27 mouse cellular contexts compared by ENCODE assay signal in the genomic region with DNA sequence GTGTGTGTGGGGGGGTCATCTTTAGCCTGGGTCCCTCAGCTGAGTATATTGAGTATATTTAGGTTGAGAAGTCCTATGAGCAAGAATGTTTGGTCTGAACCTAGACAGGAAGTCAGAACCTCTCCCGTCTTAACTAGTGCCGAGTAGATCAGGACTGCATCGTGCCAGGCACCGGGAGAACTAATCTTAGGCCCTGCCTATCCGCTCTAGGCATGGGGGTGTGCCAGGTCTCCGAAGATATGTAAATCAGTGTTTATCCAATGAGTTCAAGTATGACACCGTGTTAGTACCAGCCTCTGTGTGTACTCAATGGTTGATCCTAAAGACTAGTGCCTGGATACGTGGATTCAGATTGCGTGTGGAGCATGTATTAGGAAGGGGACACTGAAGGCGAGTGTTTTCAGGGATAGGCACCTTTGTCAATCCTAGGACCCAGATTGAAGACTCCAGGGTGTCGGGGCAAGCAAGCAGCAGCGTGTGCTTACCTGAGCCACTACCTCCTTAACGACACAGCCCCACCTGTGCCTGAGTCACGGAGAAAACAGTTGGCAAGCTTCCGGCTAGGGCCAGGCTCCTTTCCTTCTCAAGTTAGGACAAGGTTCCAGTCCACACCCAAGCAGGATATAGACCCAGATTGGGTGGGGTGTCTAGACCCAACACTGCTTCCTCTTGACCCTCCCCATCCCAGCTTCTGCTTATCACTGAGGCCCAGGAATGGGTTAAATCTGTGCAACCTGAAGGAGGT. TPM values are rescaled to one million over a fixed set of nuclear protein-coding genes. Genes with fewer than 3 reads are reported as not detected.
DNase-seq lines count a peak whose midpoint lies in the region; ATAC-seq and TF ChIP-seq lines count a peak whose summit lies in the region.
"Had no signal": no experiment of that assay in that cellular context is flagged by ENCODE, and none has a peak within 500 bp of the region (broad histone marks: within the 10 kb centered on the region; RNA-seq: fewer than 3 reads in every experiment).

No protein-coding gene starts in this region.

- DNase-seq in heart, postnatal 10 days: no peak
- DNase-seq in lung, postnatal 10 days: no peak
- peak; percentile 91 for DNase-seq in stomach, postnatal 0 days (ENCODE audit: low spot score)
- DNase-seq in adrenal gland, postnatal 25 days: no peak
- no peak for DNase-seq in thymus, postnatal 36 days
- DNase-seq: adrenal gland, adult 8-10 months; cerebellum, adult 11-12 months; cerebellum, postnatal 25 days; gastrocnemius, postnatal 10 days; kidney, adult 18-20 months; kidney, postnatal 10 days; liver, embryonic 13.5 days; right cerebral cortex, adult 18-20 months; spleen, adult 18-20 months; thymus, postnatal 25 days had no signal

- H3K27me3 ChIP-seq in heart, embryonic 11.5 days (ENCODE audit: control insufficient read depth, insufficient read depth, low read length): peaks cover 8% of the 10 kb centered on the region; the same call in 1 of the 2 replicates
- peaks cover 10% of the 10 kb centered on the region for H3K27me3 ChIP-seq in lung, embryonic 15.5 days
- H3K27me3 ChIP-seq in intestine, embryonic 16.5 days (replicated peaks; ENCODE audit: control insufficient read depth, insufficient read depth, low read length): no peaks in the 10 kb centered on the region
- no peaks in the 10 kb centered on the region for H3K27me3 ChIP-seq in stomach, postnatal 0 days (ENCODE audit: control insufficient read depth, insufficient read depth, low read length)

- 72% methylated on average over 15 of the region's 15 CpGs for WGBS in heart, embryonic 11.5 days (ENCODE audit: insufficient replicate concordance)
- 73% methylated on average over 15 of the region's 15 CpGs for WGBS in lung, embryonic 15.5 days
- 58% methylated on average over 15 of the region's 15 CpGs for WGBS in intestine, embryonic 16.5 days
- 42% methylated on average over 15 of the region's 15 CpGs for WGBS in stomach, postnatal 0 days

- H3K4me3 ChIP-seq in heart, embryonic 11.5 days (ENCODE audit: low read depth, low read length): no peak overlapping the region
- H3K4me3 ChIP-seq in lung, embryonic 15.5 days: no peak overlapping the region
- peak overlapping the region; percentile 57 for H3K4me3 ChIP-seq in intestine, embryonic 16.5 days (ENCODE audit: low read length)
- peak overlapping the region; percentile 51 for H3K4me3 ChIP-seq in stomach, postnatal 0 days (ENCODE audit: low read depth, low read length)
- H3K4me3 ChIP-seq: forebrain, embryonic 10.5 days; hindbrain, embryonic 13.5 days; left cerebral cortex, adult 2 months; liver, embryonic 13.5 days; megakaryocyte, embryonic 14.5 days had no signal

- H3K36me3 ChIP-seq in heart, embryonic 11.5 days (ENCODE audit: control insufficient read depth, insufficient read depth, low read length): no peaks in the 10 kb centered on the region
- H3K36me3 ChIP-seq in lung, embryonic 15.5 days: no peaks in the 10 kb centered on the region
- 0 out of 2 replicates have a peak, but pooled peaks cover 12% of the 10 kb centered on the region for H3K36me3 ChIP-seq in intestine, embryonic 16.5 days (ENCODE audit: control insufficient read depth, insufficient read depth, low read length)
- H3K36me3 ChIP-seq in stomach, postnatal 0 days (ENCODE audit: control insufficient read depth, insufficient read depth, low read length): peaks cover 20% of the 10 kb centered on the region
- H3K36me3 ChIP-seq: forebrain, embryonic 10.5 days; hindbrain, embryonic 13.5 days; liver, embryonic 13.5 days had no signal

- peak overlapping the region; percentile 3; the same call in 1 of the 2 replicates for H3K4me2 ChIP-seq in heart, embryonic 11.5 days
- H3K4me2 ChIP-seq in lung, embryonic 15.5 days: 0 out of 2 replicates have a peak overlapping the region, but pooled peaks have one; percentile 16
- H3K4me2 ChIP-seq in intestine, embryonic 16.5 days (ENCODE audit: low read depth, low read length): peak overlapping the region; percentile 60
- H3K4me2 ChIP-seq in stomach, postnatal 0 days (replicated peaks; ENCODE audit: low read depth): peak overlapping the region; percentile 91
- H3K4me2 ChIP-seq: hindbrain, embryonic 13.5 days; liver, embryonic 13.5 days had no signal

- no peak overlapping the region for H3K9ac ChIP-seq in heart, embryonic 11.5 days (ENCODE audit: low read depth, low read length)
- no peak overlapping the region for H3K9ac ChIP-seq in lung, embryonic 15.5 days
- H3K9ac ChIP-seq in intestine, embryonic 16.5 days (ENCODE audit: low read depth, low read length): peak overlapping the region; percentile 75
- peak overlapping the region; percentile 65 for H3K9ac ChIP-seq in stomach, postnatal 0 days (ENCODE audit: low read length)
- H3K9ac ChIP-seq: hindbrain, embryonic 13.5 days; liver, embryonic 13.5 days had no signal

- intact Hi-C loops in heart, postnatal 10 days (cut with DNase I): no loop called here

- TF ChIP-seq CTCF in stomach, postnatal 0 days (IDR thresholded peaks at IDR 0.05; ENCODE audit: low read depth): no peak

- no peak for ATAC-seq in heart, embryonic 11.5 days (replicated peaks; ENCODE audit: insufficient number of reproducible peaks, low FRiP score, low TSS enrichment)
- ATAC-seq in lung, embryonic 15.5 days (ENCODE audit: borderline replicate concordance, extremely low read depth, low FRiP score, low TSS enrichment): no peak
- peak; percentile 62 for ATAC-seq in intestine, embryonic 16.5 days
- peak; percentile 88 for ATAC-seq in stomach, postnatal 0 days (ENCODE audit: low FRiP score, low TSS enrichment)

- no peaks in the 10 kb centered on the region for H3K9me3 ChIP-seq in heart, embryonic 11.5 days (replicated peaks; ENCODE audit: control insufficient read depth, low read length)
- H3K9me3 ChIP-seq in lung, embryonic 15.5 days: no peaks in the 10 kb centered on the region
- no peaks in the 10 kb centered on the region for H3K9me3 ChIP-seq in intestine, embryonic 16.5 days (ENCODE audit: control insufficient read depth, low read length)
- no peaks in the 10 kb centered on the region for H3K9me3 ChIP-seq in stomach, postnatal 0 days (ENCODE audit: control insufficient read depth, low read length)
- H3K9me3 ChIP-seq: forebrain, embryonic 10.5 days; hindbrain, embryonic 13.5 days; liver, embryonic 13.5 days; megakaryocyte, embryonic 14.5 days had no signal

- TF ChIP-seq EP300 in stomach, postnatal 0 days (optimal IDR thresholded peaks at IDR 0.05): peak; percentile 76

- peak overlapping the region; percentile 62 for H3K27ac ChIP-seq in heart, embryonic 11.5 days (ENCODE audit: low read depth, low read length)
- no peak overlapping the region for H3K27ac ChIP-seq in lung, embryonic 15.5 days
- H3K27ac ChIP-seq in intestine, embryonic 16.5 days (ENCODE audit: low read length): peak overlapping the region; percentile 92
- peak overlapping the region; percentile 96 for H3K27ac ChIP-seq in stomach, postnatal 0 days (replicated peaks)
- H3K27ac ChIP-seq: forebrain, embryonic 10.5 days; hindbrain, embryonic 13.5 days; left cerebral cortex, adult 2 months; liver, embryonic 13.5 days had no signal

- H3K4me1 ChIP-seq in heart, embryonic 11.5 days (ENCODE audit: control insufficient read depth, insufficient read depth, low read length): peaks cover 30% of the 10 kb centered on the region
- H3K4me1 ChIP-seq in lung, embryonic 15.5 days: peaks cover 40% of the 10 kb centered on the region
- H3K4me1 ChIP-seq in intestine, embryonic 16.5 days (ENCODE audit: control insufficient read depth, insufficient read depth, low read length): peaks cover 26% of the 10 kb centered on the region
- H3K4me1 ChIP-seq in stomach, postnatal 0 days (replicated peaks; ENCODE audit: control insufficient read depth, insufficient read depth): peaks cover 9% of the 10 kb centered on the region

RNA-seq across cellular contexts. Expression of a gene that starts 3.5 kb away (rescaled TPM):
- polyA plus RNA-seq in heart, embryonic 11.5 days (2014; fragmentation: Nextera tagmentation; extraction: Ambion mirVana): 1.3 and 1.6 TPM in 2 replicates
- 1 to 10 TPM; 2.5 to 3.7 TPM for total RNA-seq in heart, postnatal 10 days (2021)
- 4.4 TPM in 2 replicates for polyA plus RNA-seq in lung, embryonic 15.5 days (2015; fragmentation: Nextera tagmentation; extraction: Ambion mirVana)
- 13.3 and 16.9 TPM in 2 replicates for polyA plus RNA-seq in intestine, embryonic 16.5 days (2015; fragmentation: Nextera tagmentation; extraction: Ambion mirVana)
- polyA plus RNA-seq in stomach, postnatal 0 days (2015; fragmentation: Nextera tagmentation; extraction: Ambion mirVana): 10.4 and 10.6 TPM in 2 replicates
- total RNA-seq in adrenal gland, postnatal 25 days (2021): 8.3 and 18.7 TPM in 2 replicates

RNA-seq across cellular contexts. Expression of a gene that starts 18.1 kb away (rescaled TPM):
- polyA plus RNA-seq in heart, embryonic 11.5 days (2014; fragmentation: Nextera tagmentation; extraction: Ambion mirVana): not detected in 2 replicates
- not detected for total RNA-seq in heart, postnatal 10 days (2021)
- not detected in 2 replicates for polyA plus RNA-seq in lung, embryonic 15.5 days (2015; fragmentation: Nextera tagmentation; extraction: Ambion mirVana)
- polyA plus RNA-seq in intestine, embryonic 16.5 days (2015; fragmentation: Nextera tagmentation; extraction: Ambion mirVana): not detected in 2 replicates
- not detected in 2 replicates for polyA plus RNA-seq in stomach, postnatal 0 days (2015; fragmentation: Nextera tagmentation; extraction: Ambion mirVana)
- not detected in 2 replicates for total RNA-seq in adrenal gland, postnatal 25 days (2021)
- total RNA-seq: adrenal gland, adult 8-10 months; gastrocnemius, postnatal 10 days; layer of hippocampus, adult 8-10 months; left cerebral cortex, adult 2 months; midbrain, postnatal 0 days had no signal
- polyA plus RNA-seq: embryonic facial prominence, embryonic 11.5 days; forebrain, embryonic 10.5 days; frontal cortex, adult 2 months; hindbrain, embryonic 13.5 days; limb, embryonic 11.5 days; liver, embryonic 13.5 days; midbrain, postnatal 0 days had no signal

RNA-seq across cellular contexts. Expression of a gene that starts 22.2 kb away (rescaled TPM):
- polyA plus RNA-seq in heart, embryonic 11.5 days (2014; fragmentation: Nextera tagmentation; extraction: Ambion mirVana): 9.6 and 11.9 TPM in 2 replicates
- 1 to 10 TPM; 7.6 to 9.6 TPM for total RNA-seq in heart, postnatal 10 days (2021)
- 11.0 and 12.6 TPM in 2 replicates for polyA plus RNA-seq in lung, embryonic 15.5 days (2015; fragmentation: Nextera tagmentation; extraction: Ambion mirVana)
- 22.5 and 23.8 TPM in 2 replicates for polyA plus RNA-seq in intestine, embryonic 16.5 days (2015; fragmentation: Nextera tagmentation; extraction: Ambion mirVana)
- polyA plus RNA-seq in stomach, postnatal 0 days (2015; fragmentation: Nextera tagmentation; extraction: Ambion mirVana): 22.9 and 23.6 TPM in 2 replicates
- total RNA-seq in adrenal gland, postnatal 25 days (2021): 15.8 and 18.9 TPM in 2 replicates

RNA-seq across cellular contexts. Expression of a gene that starts 25.3 kb away (rescaled TPM):
- polyA plus RNA-seq in heart, embryonic 11.5 days (2014; fragmentation: Nextera tagmentation; extraction: Ambion mirVana): 0.46 and 0.70 TPM in 2 replicates
- total RNA-seq in heart, postnatal 10 days (2021): under 1 TPM; 0.14 to 0.37 TPM
- polyA plus RNA-seq in lung, embryonic 15.5 days (2015; fragmentation: Nextera tagmentation; extraction: Ambion mirVana): 2.8 and 3.1 TPM in 2 replicates
- 1.3 and 1.7 TPM in 2 replicates for polyA plus RNA-seq in intestine, embryonic 16.5 days (2015; fragmentation: Nextera tagmentation; extraction: Ambion mirVana)
- polyA plus RNA-seq in stomach, postnatal 0 days (2015; fragmentation: Nextera tagmentation; extraction: Ambion mirVana): 0.62 and 0.94 TPM in 2 replicates
- total RNA-seq in adrenal gland, postnatal 25 days (2021): 2.4 and 3.1 TPM in 2 replicates

RNA-seq across cellular contexts. Expression of a gene that starts 37.2 kb away (rescaled TPM):
- polyA plus RNA-seq in heart, embryonic 11.5 days (2014; fragmentation: Nextera tagmentation; extraction: Ambion mirVana): 46.0 and 51.3 TPM in 2 replicates
- total RNA-seq in heart, postnatal 10 days (2021): 10 to 100 TPM; 34.6 to 38.3 TPM
- 68.7 and 74.0 TPM in 2 replicates for polyA plus RNA-seq in lung, embryonic 15.5 days (2015; fragmentation: Nextera tagmentation; extraction: Ambion mirVana)
- 48.6 and 55.4 TPM in 2 replicates for polyA plus RNA-seq in intestine, embryonic 16.5 days (2015; fragmentation: Nextera tagmentation; extraction: Ambion mirVana)
- polyA plus RNA-seq in stomach, postnatal 0 days (2015; fragmentation: Nextera tagmentation; extraction: Ambion mirVana): 25.3 and 25.6 TPM in 2 replicates
- total RNA-seq in adrenal gland, postnatal 25 days (2021): 71.3 and 72.9 TPM in 2 replicates

Comparison
In these comparisons a context has a peak if more than half of its experiments do, and no peak if none do; other contexts are left out.
1. ATAC-seq: peak in intestine, embryonic 16.5 days (single experiment) and stomach, postnatal 0 days (single experiment); none in heart, embryonic 11.5 days (single experiment) and lung, embryonic 15.5 days (single experiment).
2. H3K4me2 ChIP-seq: peak in every context shown above with its lines; median percentile 91 in stomach, postnatal 0 days; 60 in intestine, embryonic 16.5 days; 16 in lung, embryonic 15.5 days; 3 in heart, embryonic 11.5 days.
3. H3K4me3 ChIP-seq: peak in intestine, embryonic 16.5 days (single experiment) and stomach, postnatal 0 days (single experiment); none in heart, embryonic 11.5 days (single experiment) and lung, embryonic 15.5 days (single experiment).
4. H3K9ac ChIP-seq: peak in intestine, embryonic 16.5 days (single experiment) and stomach, postnatal 0 days (single experiment); none in heart, embryonic 11.5 days (single experiment) and lung, embryonic 15.5 days (single experiment).